Mouse (Mus musculus) subcutaneous adipose tissue, adult 2 months (tissue): ENCODE data around the gene Pla2g2e. TPM values are rescaled to one million over a fixed set of nuclear protein-coding genes. Genes with fewer than 3 reads are reported as not detected.

ENCODE experiments used
- polyA plus RNA-seq: library from polyadenylated mRNA; depleted of rRNA; stranded (reverse); fragments of >200 nt; gene quantifications from 2 replicates; pipeline ENCODE4 v1.2.3, GENCODE M21; 2012; ENCODE audit warnings: low replicate concordance; rRNA removed

Pla2g2e gene
- 2.8 and 35.2 TPM in 2 replicates for polyA plus RNA-seq

GRCm38 (mm10) chr4:138877731-138878130 lies at the start of gene Pla2g2e:
Gene Pla2g2e (plus strand): TSS chr4:138877942.

GRCm38 (mm10) chr4:138863344-138863998 lies 14.3 kb upstream of the Pla2g2e start, which contains the start of gene Pla2g5:
Gene Pla2g5 (minus strand): TSS chr4:138863482.

GRCm38 (mm10) chr4:138873864-138874263 lies 3.9 kb upstream of the Pla2g2e start, which contains the start of gene Gm13030:
Gene Gm13030 (minus strand): TSS chr4:138873964.

GRCm38 (mm10) chr4:138913797-138914196 lies 36.1 kb downstream of the Pla2g2e start, which contains the start of gene Otud3:
Gene Otud3 (minus strand): TSS chr4:138913945.

Other genes starting within 250 kb of the Pla2g2e start
- gene Vwa5b1, start 242.1 kb upstream of the Pla2g2e start, polyA plus RNA-seq = not detected in 2 replicates
- 0.12 TPM in 1 of 2 replicates, not detected in the other for gene Pla2g2c, start 153.2 kb upstream of the Pla2g2e start, polyA plus RNA-seq
- gene Ubxn10, start 140.8 kb upstream of the Pla2g2e start, polyA plus RNA-seq = 0.27 and 2.8 TPM in 2 replicates
- gene Pla2g2f, start 120.3 kb upstream of the Pla2g2e start, polyA plus RNA-seq = not detected in 2 replicates
- 7.6 and 13.3 TPM in 2 replicates for gene Pla2g2d, start 102.2 kb upstream of the Pla2g2e start, polyA plus RNA-seq
- 5.8 and 11.2 TPM in 2 replicates for gene Pla2g5, start 14.5 kb upstream of the Pla2g2e start, polyA plus RNA-seq
- 0.51 TPM in 1 of 2 replicates, not detected in the other for gene Gm13030, start 4.0 kb upstream of the Pla2g2e start, polyA plus RNA-seq
- 9.3 and 9.5 TPM in 2 replicates for gene Otud3, start 36.0 kb downstream of the Pla2g2e start, polyA plus RNA-seq
- gene Rnf186, start 89.2 kb downstream of the Pla2g2e start, polyA plus RNA-seq = 0.09 and 1.5 TPM in 2 replicates
- 12.7 and 15.2 TPM in 2 replicates for gene Tmco4, start 94.9 kb downstream of the Pla2g2e start, polyA plus RNA-seq
- gene Htr6, start 197.6 kb downstream of the Pla2g2e start, polyA plus RNA-seq = 0.09 and 0.46 TPM in 2 replicates
- 127 and 651 TPM in 2 replicates for gene Nbl1, start 215.1 kb downstream of the Pla2g2e start, polyA plus RNA-seq